Mouse (Mus musculus): Measurements from ENCODE around the gene Tet1.

- TF ChIP-seq CTCF (IDR thresholded peaks at IDR 0.05; ENCODE audit: control insufficient read depth, insufficient read depth, insufficient replicate concordance, low read depth, low read length) (no peak), POLR2A (IDR thresholded peaks at IDR 0.05; ENCODE audit: control insufficient read depth, low read depth, low read length) (no peak)
Observed at GRCm38 (mm10) chr10:62894447-62894846, 14.3 kb downstream of the Tet1 start.

All from testis, adult 2 months (tissue).